Mouse (Mus musculus) spleen, adult 2 months (tissue): Measurements from ENCODE around the gene Exoc1.

Experiments used
- CTCF ChIP-seq: fragments of 200-500 bp; IDR thresholded peaks from 2 replicates; pipeline ENCODE4 v1.5.1; 2011; ENCODE audit warnings: mild to moderate bottlenecking, inconsistent platforms; ENCODE audit not compliant: insufficient read depth, insufficient read length, insufficient replicate concordance; ENCODE audit errors: extremely low read depth
- POLR2A ChIP-seq: fragments of 200-500 bp; IDR thresholded peaks from 2 replicates; pipeline ENCODE4 v1.6.1; 2011; ENCODE audit warnings: low read depth, low read length, inconsistent platforms

DNA sequence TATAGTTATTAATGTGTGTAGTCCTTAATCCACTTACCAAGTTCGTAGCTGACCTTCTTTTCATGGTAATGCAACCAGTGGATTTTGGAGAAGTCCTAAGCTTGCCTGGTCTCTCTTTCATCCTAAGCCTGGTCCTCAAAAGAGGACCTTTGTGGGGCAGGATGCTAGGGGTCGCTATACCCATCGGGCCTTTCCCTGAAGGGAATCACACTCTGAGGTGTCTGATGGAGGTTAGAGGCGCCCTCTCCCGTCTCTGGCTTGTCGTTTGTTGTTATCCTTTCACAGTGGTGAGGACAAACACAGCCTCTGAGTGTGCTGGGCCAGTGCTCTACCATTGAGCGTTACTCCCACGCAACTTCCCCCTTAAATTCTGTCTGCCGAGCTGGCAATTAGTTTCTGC lies 62.8 kb downstream of the Exoc1 start:
- TF ChIP-seq CTCF (no peak), POLR2A (no peak)
